Mouse (Mus musculus): ENCODE measurements around the gene Clasp1.

Clasp1 gene

GRCm38 (mm10) chr1:118660880-118661465 lies 272.1 kb downstream of the Clasp1 start:
- no peak for DNase-seq (ENCODE audit: low spot score)

Measured in embryo, embryonic 10 days (tissue).